Mouse (Mus musculus) neural tube, embryonic 11.5 days (tissue): ENCODE results near the gene Rbm12. TPM values are rescaled to one million over a fixed set of nuclear protein-coding genes. Genes with fewer than 3 reads are reported as not detected.
"Not testable (repeated sequence)": the region's sequence is repeated elsewhere in the genome, so short reads cannot be mapped to it uniquely, and the experiment has no call there.

Experiments used
- ATAC-seq: fragments of 200-750 bp; cut with Nextera tagmentation; 2 replicates; pipeline ENCODE4 v1.8.0; 2017; ENCODE audit warnings: moderate number of reproducible peaks, mild to moderate bottlenecking, moderate TSS enrichment, moderate library complexity; ENCODE audit not compliant: insufficient read depth, low FRiP score, low TSS enrichment
- DNase-seq: peaks from one replicate; pipeline ENCODE4 v3.0.0-alpha.2; 2015; ENCODE audit warnings: low spot score
- H3K27ac ChIP-seq: fragments of 300-500 bp; sonication (generic); 2 replicates; pipeline ENCODE4 v1.5.1; 2014; ENCODE audit warnings: low read depth, mild to moderate bottlenecking, low read length
- H3K27me3 ChIP-seq: fragments of 300-500 bp; sonication (generic); 2 replicates; pipeline ENCODE4 v1.6.1; 2014; ENCODE audit warnings: mild to moderate bottlenecking, low read length, mixed read lengths; ENCODE audit not compliant: control insufficient read depth, insufficient read depth
- H3K36me3 ChIP-seq: fragments of 300-500 bp; sonication (generic); 2 replicates; pipeline ENCODE4 v1.6.1; 2014; ENCODE audit warnings: mild to moderate bottlenecking, low read length, moderate library complexity, mixed read lengths; ENCODE audit not compliant: control insufficient read depth, insufficient read depth
- H3K4me1 ChIP-seq: fragments of 300-500 bp; sonication (generic); 2 replicates; pipeline ENCODE4 v1.6.1; 2014; ENCODE audit warnings: low read length, mixed read lengths; ENCODE audit not compliant: control insufficient read depth, insufficient read depth
- H3K4me2 ChIP-seq: fragments of 300-500 bp; sonication (generic); 2 replicates; pipeline ENCODE4 v1.6.1; 2014; ENCODE audit warnings: low read depth, mild to moderate bottlenecking, moderate library complexity
- H3K4me3 ChIP-seq: fragments of 300-500 bp; sonication (generic); 2 replicates; pipeline ENCODE4 v1.5.1; 2014; ENCODE audit warnings: low read depth, low read length
- H3K9ac ChIP-seq: fragments of 300-500 bp; sonication (generic); 2 replicates; pipeline ENCODE4 v1.6.1; 2014; ENCODE audit warnings: mild to moderate bottlenecking, low read length
- H3K9me3 ChIP-seq: fragments of 300-500 bp; sonication (generic); 2 replicates; pipeline ENCODE4 v1.6.1; 2016; ENCODE audit warnings: low read length; ENCODE audit not compliant: control insufficient read depth
- WGBS: fragments of 180-500 bp; shearing (Covaris S2); extraction: QIAGEN DNeasy Blood & Tissue Kit; methylation state at CpG from one replicate; pipeline ENCODE4 v1.1.7; 2014; 5-methylcytosine and 5-hydroxymethylcytosine counted together
- polyA plus RNA-seq: library from polyadenylated mRNA; unstranded; fragments of >200 nt; fragmentation: Nextera tagmentation; extraction: Ambion mirVana; gene quantifications from 2 replicates; pipeline ENCODE4 v1.2.1, GENCODE M21; 2014

Rbm12 gene
- polyA plus RNA-seq, 1 experiment from 2014 or later, result 48.1 TPM

DNA sequence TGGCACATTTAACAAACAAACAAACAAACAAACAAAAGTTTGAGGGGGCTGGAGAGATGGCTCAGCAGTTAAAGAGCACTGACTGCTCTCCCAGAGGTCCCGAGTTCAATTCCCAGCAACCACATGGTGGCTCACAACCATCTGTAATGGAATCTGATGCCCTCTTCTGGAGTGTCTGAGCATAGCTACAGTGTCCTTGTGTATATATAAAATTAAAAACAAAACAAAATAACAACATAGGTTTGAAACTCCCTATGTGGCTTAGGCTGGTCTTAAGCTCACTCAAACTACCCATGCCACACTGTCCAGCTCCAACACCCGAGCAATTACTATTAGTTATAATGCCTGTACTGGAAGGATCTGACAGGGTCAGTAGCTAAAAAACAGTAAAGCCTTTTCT lies 31.0 kb upstream of the Rbm12 start:
- 87% methylated on average over 2 of the region's 2 CpGs for WGBS
- H3K9me3 ChIP-seq, result no peaks in the 10 kb centered on the region
- no peak overlapping the region for H3K27ac ChIP-seq
- ATAC-seq (no peak), DNase-seq (no peak)
- 0 out of 2 replicates have a peak, but pooled peaks cover 4% of the 10 kb centered on the region for H3K4me1 ChIP-seq
- H3K4me3 ChIP-seq, result no peak overlapping the region
- H3K27me3 ChIP-seq, result no peaks in the 10 kb centered on the region
- no peak overlapping the region for H3K9ac ChIP-seq
- H3K36me3 ChIP-seq, result peaks cover 4% of the 10 kb centered on the region; the same call in 1 of the 2 replicates
- H3K4me2 ChIP-seq, result peak overlapping the region; percentile 67

DNA sequence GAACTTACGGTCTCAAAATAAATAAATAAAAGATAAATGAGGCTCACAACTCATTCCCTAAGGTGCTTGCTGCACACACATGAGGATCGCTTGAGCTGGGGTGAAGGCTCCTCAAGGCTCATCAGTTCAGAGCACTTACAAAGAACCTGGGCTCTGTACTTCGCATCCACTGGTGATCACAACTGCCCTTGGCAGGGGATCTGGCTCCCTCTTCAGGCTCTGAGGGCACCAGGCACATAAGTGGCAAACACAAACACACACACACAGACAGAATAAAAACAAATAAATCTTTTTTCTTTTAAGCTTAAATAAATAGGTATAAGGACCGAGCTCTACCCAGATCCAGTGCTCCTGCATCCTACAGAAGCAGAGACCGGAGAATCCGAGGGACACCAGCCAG lies 23.9 kb upstream of the Rbm12 start:
- H3K9me3 ChIP-seq, result no peaks in the 10 kb centered on the region
- no peak for DNase-seq

GRCm38 (mm10) chr2:156134161-156134560 lies 22.4 kb upstream of the Rbm12 start:
- 93% methylated on average over 5 of the region's 5 CpGs for WGBS
- ATAC-seq, result no peak
- no peaks in the 10 kb centered on the region for H3K4me1 ChIP-seq
- no peaks in the 10 kb centered on the region for H3K36me3 ChIP-seq
- no peaks in the 10 kb centered on the region for H3K27me3 ChIP-seq
- no peak overlapping the region for H3K4me3 ChIP-seq
- H3K9ac ChIP-seq, result no peak overlapping the region
- no peak for DNase-seq
- H3K9me3 ChIP-seq, result no peaks in the 10 kb centered on the region
- H3K27ac ChIP-seq, result no peak overlapping the region
- H3K4me2 ChIP-seq, result no peak overlapping the region

More for the DNA sequence above, 23.9 kb upstream of the Rbm12 start:
- Histone ChIP-seq H3K27me3 (no peaks in the 10 kb centered on the region), H3K4me2 (no peak overlapping the region), H3K27ac (no peak overlapping the region), H3K4me3 (no peak overlapping the region), H3K9ac (no peak overlapping the region), H3K4me1 (no peaks in the 10 kb centered on the region), H3K36me3 (no peaks in the 10 kb centered on the region)
- ATAC-seq, result no peak
- WGBS, result 85% methylated on average over 6 of the region's 6 CpGs

DNA sequence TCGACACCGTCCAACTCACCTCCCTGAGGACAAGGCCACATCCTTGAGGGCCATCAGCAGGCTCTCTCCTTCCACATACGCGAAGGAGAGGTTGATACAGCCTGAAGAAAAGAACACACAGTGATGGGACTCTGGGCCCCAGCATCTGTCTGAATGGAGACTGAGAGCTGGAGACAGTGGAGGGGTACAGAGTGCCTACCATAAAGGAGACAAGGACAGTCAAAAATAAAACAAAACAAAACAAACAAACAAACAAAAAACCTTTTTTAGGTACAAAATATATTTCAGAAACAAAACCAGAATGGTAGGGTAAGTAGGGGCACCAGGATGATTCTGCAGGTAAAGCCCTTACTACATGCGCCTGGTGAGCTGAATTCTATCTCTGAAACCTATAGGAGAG lies 15.2 kb upstream of the Rbm12 start, which contains the start of gene Gm28036:
TSS of gene Gm28036 (minus strand) at position 101 of the 400 bp plus-strand sequence.
- H3K36me3 ChIP-seq, result no peaks in the 10 kb centered on the region
- H3K27ac ChIP-seq, result no peak within 1 kb of the TSS

GRCm38 (mm10) chr2:156123731-156124130 lies 12.0 kb upstream of the Rbm12 start:
- H3K4me2 ChIP-seq, result no peak overlapping the region
- ATAC-seq, result no peak

More for the DNA sequence above, 15.2 kb upstream of the Rbm12 start, which contains the start of gene Gm28036:
- H3K4me1 ChIP-seq, result no peaks in the 10 kb centered on the region
- no peaks in the 10 kb centered on the region for H3K9me3 ChIP-seq
- no peak within 1 kb of the TSS for H3K9ac ChIP-seq
- H3K27me3 ChIP-seq, result no peaks in the 10 kb centered on the region
- 88% methylated on average over 5 of the region's 5 CpGs for WGBS
- DNase-seq (no peak), ATAC-seq (no peak)
- H3K4me3 ChIP-seq, result no peak within 1 kb of the TSS
- no peak within 1 kb of the TSS for H3K4me2 ChIP-seq

GRCm38 (mm10) chr2:156119566-156119965 lies 7.8 kb upstream of the Rbm12 start:
- no peak for DNase-seq
- no peak for ATAC-seq
- Histone ChIP-seq H3K9me3 (no peaks in the 10 kb centered on the region), H3K27ac (no peak overlapping the region), H3K4me3 (no peak overlapping the region), H3K36me3 (no peaks in the 10 kb centered on the region), H3K27me3 (no peaks in the 10 kb centered on the region), H3K4me2 (no peak overlapping the region), H3K4me1 (no peaks in the 10 kb centered on the region), H3K9ac (no peak overlapping the region)

More at GRCm38 (mm10) chr2:156123731-156124130, 12.0 kb upstream of the Rbm12 start:
- H3K9me3 ChIP-seq, result no peaks in the 10 kb centered on the region
- no peak overlapping the region for H3K27ac ChIP-seq
- H3K36me3 ChIP-seq, result no peaks in the 10 kb centered on the region
- no peak for DNase-seq
- 92% methylated on average over 5 of the region's 5 CpGs for WGBS
- no peaks in the 10 kb centered on the region for H3K27me3 ChIP-seq
- no peaks in the 10 kb centered on the region for H3K4me1 ChIP-seq
- H3K9ac ChIP-seq, result no peak overlapping the region
- H3K4me3 ChIP-seq, result no peak overlapping the region

GRCm38 (mm10) chr2:156112080-156112423 lies 274 bp upstream of the Rbm12 start:
- peak overlapping the region; percentile 81 for H3K4me3 ChIP-seq
- not testable (repeated sequence) for ATAC-seq, H3K27ac ChIP-seq, H3K4me1 ChIP-seq, DNase-seq, H3K9me3 ChIP-seq, H3K36me3 ChIP-seq, H3K27me3 ChIP-seq
- 28% methylated on average over 5 of the region's 5 CpGs for whole genome bisulfite sequencing
- peak overlapping the region; percentile 32 for H3K4me2 ChIP-seq
- H3K9ac ChIP-seq, result peak overlapping the region; percentile 99

DNA sequence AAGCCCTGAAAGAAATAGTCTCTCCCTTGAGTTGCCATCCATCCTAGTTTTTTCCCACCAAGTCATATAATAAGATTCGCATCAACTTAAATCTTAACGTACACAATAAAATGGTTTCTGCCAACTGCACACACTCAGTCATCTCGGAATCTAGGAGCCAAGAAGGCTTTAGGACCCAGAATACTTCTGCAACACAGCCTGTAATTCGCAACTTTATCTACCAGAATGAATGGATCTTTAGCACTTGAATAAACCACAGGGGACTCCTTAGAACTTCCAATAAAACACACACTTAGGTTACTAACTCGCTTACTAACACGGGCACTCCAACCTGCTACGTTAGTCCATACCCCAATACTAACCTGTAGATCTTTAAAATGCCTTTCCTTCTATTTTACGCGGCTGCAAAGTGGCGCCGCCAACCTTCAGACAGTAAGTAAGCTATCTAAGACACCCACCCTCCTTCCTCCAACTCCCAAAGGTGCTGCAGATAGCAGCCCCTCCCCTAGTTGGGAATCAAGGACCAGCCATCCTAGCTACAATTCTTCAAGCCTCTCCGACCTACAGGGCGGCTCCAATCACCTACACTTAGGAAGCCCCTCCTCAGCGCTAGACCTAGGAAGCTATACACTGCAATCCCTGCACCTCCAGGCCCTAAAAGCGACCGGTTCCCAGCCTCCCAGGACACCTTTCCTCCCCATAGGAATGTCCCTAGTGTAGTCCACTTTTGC lies 986 bp downstream of the Rbm12 start:
- peak overlapping the region; percentile 99 for H3K9ac ChIP-seq
- H3K36me3 ChIP-seq, result no peaks in the 10 kb centered on the region
- DNase-seq (peak; percentile 56), ATAC-seq (peak; percentile 45; the same call in 1 of the 2 replicates)
- H3K9me3 ChIP-seq, result no peaks in the 10 kb centered on the region
- peak overlapping the region; percentile 86 for H3K4me2 ChIP-seq
- peak overlapping the region; percentile 92 for H3K27ac ChIP-seq
- peaks cover 8% of the 10 kb centered on the region for H3K4me1 ChIP-seq
- H3K4me3 ChIP-seq, result peak overlapping the region; percentile 81
- 2% methylated on average over 16 of the region's 16 CpGs for WGBS
- no peaks in the 10 kb centered on the region for H3K27me3 ChIP-seq

DNA sequence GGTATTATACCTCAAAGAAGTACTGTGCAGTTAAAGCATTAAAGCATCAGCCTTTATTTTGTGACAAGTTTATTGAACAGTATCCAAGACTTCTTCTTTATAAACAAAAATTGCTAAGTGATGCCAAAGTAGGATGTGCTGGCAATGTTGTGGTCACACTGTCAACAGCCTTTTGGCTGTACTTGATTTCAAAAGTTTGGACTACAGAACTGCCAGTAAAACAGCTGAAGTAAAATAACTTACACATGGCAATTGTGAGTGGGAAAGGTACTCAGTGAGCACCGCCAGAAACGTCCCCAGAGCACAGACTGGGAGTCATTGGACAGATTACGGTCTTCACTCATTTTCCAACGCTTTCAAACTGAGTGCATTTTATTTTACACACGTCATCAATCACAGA lies 19.9 kb downstream of the Rbm12 start:
- H3K9ac ChIP-seq, result no peak overlapping the region
- WGBS, result 91% methylated on average over 5 of the region's 5 CpGs

More for the DNA sequence above, 19.9 kb downstream of the Rbm12 start:
- Histone ChIP-seq H3K36me3 (peaks cover 6% of the 10 kb centered on the region), H3K4me1 (no peaks in the 10 kb centered on the region), H3K4me3 (no peak overlapping the region), H3K9me3 (no peaks in the 10 kb centered on the region), H3K27me3 (no peaks in the 10 kb centered on the region), H3K4me2 (no peak overlapping the region), H3K27ac (no peak overlapping the region)
- no peak for ATAC-seq
- DNase-seq, result no peak
